Mouse (Mus musculus): ENCODE data around the gene Lrrfip1.

The Lrrfip1 gene

DNA sequence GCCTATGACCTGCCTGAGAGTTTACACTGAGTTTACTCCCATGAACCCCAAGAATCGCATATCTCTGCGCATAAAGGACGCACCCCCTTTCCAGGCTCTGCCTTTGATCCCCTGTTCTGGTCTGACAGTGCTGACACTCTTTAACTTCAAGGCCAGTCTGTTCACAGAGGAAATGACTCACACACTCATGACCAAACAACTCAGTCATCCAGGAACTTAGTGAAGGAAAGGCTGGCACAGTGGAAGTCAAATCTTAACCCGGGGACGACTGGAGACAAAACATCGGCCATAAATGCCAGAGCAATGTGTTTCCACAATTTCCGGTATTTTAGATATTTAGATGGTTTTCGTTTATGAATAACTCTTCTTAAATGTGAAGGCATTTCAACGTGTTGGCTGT is 25.4 kb downstream of the Lrrfip1 start:
- peak in 1 of 2 experiments; percentile 74 for DNase-seq (ENCODE audit: low spot score in 2 of 2)

DNA sequence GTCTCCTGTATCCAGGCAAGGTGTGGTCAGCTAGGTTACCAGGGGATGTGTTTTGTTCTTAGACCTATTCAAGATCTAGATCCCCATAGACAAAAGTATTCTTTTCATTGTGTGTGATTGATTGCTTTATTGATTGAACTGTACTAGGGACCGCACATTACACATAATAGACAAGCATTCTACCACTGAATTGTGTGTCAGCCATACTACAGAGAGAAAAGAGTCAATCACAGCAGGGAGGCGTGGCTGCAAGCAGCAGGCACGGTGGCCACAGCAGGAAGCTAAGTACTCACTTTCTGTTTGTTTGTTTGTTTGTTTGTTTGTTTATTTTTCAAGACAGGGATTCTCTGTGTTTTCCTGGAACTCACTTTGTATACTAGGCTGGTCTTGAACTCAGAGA is 25.9 kb downstream of the Lrrfip1 start:
- no peak for DNase-seq (ENCODE audit: low spot score in 2 of 2)

DNA sequence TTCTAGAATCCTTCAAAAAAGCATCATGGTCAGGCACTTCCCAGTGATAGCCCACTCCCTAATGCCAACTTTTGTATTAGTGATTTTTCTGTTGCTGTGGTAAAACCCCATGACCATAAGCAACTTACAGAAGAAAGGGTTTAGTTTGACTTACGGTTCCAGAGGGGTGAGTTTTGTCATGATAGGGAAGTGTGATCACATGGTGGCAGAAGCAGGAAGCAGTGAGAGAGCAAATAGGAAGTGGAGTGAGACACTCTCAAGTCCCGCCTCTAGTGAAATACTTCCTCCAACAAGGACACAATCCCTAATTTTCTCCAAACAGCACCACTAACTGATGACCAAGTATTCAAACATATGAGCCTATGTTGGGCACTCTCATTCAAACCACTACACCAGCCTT is 28.4 kb downstream of the Lrrfip1 start:
- DNase-seq (ENCODE audit: low spot score in 2 of 2) = no peak

DNA sequence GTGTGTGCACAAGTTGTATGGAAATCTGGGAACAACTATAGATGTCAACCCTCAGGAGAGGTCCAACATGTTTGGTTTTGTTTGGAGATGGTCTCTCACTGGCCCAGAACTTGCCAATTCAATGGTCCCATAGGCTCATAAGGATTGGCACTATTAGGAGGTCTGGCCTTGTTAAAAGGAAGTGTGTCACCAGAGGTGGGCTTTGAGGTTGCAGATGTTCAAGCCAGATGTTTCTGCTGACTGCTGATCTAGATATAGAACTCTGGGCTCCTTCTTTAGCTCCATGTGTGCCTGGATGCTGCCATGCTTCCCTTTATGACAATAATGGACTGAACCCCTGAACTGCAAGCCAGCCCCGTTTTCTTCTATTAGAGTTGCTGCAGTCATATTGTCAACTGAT is 31.8 kb downstream of the Lrrfip1 start:
- no peak for DNase-seq (ENCODE audit: low spot score in 2 of 2)

DNA sequence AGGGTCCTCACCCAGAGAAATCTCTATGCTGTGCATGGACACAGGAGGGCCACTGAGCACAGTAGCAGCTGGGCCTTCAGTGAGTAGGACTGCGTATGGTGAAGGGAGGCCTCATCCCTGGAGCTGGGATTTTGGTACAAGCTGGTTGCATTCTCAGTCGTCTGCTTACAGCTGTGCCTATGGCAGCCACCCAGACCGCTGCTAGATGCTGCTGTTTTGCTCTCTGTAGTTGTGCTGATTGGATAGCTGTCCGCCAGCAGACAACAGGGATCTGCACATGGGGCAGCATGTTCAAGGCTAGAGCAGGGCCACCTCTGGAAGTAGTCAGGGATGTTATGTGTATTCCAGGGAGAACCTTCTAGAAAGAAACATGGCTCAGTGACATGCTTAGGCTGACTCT is 33.0 kb downstream of the Lrrfip1 start:
- DNase-seq (ENCODE audit: low spot score in 2 of 2) = peak in 1 of 2 experiments; percentile 63

DNA sequence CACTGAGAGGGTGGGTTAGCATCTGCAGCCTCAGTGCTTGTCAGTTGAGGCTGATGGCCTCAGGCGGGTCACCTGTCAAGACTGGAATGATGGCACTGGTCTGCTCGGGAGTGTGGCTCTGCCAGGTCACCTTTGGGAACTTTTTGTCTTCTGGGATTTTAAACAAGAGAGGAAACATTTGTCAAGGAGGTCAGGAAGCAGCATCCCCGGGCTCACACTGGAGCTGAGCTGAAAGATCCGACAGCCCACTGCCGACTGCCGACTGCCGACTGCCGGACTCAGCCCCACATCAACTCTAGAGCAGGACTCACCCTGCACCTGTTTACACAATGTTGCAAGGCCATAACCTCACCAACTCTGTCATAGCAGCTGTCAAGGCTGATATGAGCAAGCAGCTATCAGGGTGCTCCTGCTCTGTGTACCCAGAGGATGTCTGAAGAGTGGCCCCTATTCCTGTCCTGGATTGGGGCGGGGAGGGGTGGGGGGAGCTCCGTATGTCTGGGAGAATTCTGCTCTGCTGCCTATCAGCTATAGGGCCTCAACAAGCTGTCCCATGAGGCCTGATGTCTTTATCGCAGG is 33.9 kb downstream of the Lrrfip1 start:
- DNase-seq (ENCODE audit: low spot score in 2 of 2) = no peak

DNA sequence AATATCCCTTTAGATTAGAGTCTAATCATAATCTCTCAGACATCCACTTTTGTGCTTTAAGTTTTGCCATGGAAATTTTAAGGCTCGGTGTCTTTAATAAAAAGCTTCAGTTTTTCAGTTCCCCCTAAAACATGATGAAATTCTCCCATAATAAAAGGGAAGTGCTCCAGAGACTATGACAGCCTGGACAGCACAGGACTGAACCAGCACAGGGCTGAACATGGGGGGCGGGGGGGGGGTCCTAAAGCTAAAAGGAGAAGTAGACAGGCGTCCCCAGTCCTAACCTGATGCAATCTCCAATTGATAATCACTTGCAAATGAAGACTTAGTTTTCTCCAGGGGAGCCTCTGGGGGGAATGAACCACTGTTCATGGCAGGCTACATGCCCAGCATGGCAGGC is 36.0 kb downstream of the Lrrfip1 start:
- DNase-seq (ENCODE audit: low spot score in 2 of 2) = no peak

DNA sequence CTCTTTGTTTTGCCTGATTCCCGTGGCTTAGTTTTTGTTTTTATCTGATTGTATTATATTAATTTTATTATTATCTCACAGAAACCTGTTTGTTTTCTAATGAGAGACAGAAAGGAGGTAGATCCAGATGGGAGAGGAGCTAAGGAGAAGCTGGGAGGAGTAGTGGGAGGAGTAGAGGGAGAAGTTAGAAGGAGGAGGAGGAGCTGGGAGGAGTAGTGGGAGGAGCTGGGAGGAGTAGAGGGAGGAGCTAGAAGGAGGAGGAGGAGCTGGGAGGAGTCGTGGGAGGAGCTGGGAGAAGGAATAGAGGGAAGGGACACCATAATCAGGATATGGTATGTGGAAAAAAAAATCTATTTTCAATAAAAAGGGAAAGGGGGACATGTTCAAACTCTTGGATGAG is 36.7 kb downstream of the Lrrfip1 start:
- DNase-seq (ENCODE audit: low spot score in 2 of 2) = no peak

DNA sequence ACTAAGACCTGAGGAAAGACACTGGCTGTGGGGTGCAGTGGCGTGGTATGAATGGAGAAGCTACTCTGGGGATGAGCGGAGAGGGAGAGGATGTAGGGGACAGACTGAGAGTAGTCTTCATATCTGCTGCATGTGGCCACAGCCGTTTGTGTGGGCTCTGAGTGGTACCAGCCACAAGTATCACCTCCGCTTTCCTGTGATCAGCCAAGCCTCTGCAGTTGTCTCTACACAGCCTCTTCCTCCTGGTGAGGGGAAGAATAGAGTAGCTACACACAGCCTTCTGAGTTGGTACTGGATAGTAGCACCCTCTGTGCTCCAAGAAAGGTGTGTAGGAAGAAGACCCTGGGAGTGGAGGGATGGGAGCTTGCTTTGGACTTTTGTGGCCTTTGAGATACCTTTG is 38.7 kb downstream of the Lrrfip1 start:
- DNase-seq (ENCODE audit: low spot score in 2 of 2) = no peak

DNA sequence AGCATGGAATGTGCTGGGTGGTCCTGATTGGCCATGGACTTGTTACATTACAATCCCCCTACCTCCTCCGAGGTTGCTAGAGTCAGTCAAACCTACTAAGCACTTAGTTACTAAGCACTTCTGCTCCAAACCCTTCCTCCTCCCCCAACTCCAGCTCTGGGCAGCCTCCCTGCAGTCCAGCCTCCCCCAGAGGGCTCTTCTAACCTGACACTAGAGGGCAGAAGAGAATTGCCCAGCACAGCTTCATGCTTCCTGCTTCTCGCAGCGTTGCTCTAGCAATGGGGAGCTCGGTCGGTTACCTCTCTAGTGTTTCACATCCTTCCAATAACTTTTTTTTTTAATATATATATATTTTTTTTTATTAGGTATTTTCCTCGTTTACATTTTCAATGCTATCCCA is 39.5 kb downstream of the Lrrfip1 start:
- no peak for DNase-seq (ENCODE audit: low spot score in 2 of 2)

DNA sequence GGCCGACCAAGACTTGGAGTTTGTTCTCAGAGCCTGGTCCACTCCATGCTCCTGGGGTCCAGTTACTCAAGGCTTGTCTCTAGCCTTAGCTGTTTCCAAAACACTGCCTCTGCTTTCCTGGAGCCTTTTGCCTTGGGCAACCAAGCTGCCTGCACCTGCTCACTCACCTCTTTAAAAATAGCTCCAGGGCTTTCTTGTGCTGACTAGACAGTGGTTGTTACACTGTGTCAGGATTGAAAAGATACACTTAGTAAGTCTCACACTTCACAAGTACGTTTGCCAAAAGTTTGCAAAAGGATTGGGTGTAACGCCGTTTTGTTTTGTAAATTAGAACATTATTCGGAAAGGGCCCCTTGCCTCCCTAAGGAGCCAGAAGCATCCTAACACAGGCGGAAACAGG is 40.0 kb downstream of the Lrrfip1 start:
- no peak for DNase-seq (ENCODE audit: low spot score in 2 of 2)

DNA sequence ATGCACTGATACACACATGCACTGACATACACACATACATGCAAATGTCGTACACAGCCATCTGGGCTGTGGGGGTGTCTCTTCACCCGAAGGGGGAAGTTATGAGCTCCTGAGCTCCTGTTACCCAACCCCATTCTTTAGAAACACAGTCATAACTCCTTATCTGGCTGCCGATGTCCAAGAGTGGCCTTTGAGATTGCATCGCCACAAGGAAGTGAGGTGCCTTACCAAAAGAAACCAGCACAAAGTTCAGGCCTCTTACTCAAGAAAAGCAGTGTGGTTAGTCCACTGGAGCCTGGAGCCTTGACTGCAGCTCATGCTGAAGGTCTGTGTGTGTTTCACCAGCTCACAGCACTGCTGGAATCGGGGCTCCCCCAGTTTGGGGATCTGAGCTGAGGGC is 43.1 kb downstream of the Lrrfip1 start:
- DNase-seq (ENCODE audit: low spot score in 2 of 2) = no peak

DNA sequence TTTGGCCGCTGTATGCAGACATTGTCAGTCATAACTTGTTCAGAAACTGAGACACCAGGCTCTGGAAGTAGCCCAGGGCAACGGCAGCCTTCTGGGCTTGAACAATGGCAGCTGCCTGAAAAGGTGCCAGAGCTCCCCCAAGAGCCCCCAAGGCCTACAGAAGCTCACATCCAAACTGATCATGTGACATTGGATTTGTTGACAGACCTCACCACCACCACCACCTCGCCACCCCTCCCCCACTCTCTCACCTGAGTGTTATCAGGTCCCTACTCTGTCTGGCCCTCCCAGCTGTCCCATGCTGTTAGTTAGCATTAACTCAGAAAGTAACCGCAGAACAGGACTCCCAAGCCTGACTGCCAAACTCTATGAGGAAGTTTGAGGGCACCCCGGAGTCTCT is 44.7 kb downstream of the Lrrfip1 start:
- DNase-seq (ENCODE audit: low spot score in 2 of 2) = peak in 1 of 2 experiments; percentile 25

DNA sequence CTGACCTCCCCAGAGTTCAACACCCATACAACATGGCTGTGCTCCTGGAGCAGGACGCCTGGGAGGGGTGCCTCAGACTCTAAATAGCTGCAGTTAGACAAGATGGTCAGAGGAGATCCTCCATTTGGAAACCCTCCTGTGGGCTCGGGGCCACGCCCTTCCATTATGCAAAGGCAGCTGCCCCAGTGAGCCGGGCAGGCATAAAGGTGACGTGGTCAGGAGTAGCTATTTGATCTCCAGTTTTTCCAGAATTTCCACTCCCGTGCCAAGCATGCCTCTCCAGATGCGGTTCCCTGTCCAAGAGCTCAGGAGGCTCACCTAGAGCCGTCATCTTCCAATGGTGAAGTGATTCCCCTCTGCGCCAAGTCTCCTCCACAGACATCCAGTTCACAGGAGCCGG is 45.6 kb downstream of the Lrrfip1 start:
- no peak for DNase-seq (ENCODE audit: low spot score in 2 of 2)

DNA sequence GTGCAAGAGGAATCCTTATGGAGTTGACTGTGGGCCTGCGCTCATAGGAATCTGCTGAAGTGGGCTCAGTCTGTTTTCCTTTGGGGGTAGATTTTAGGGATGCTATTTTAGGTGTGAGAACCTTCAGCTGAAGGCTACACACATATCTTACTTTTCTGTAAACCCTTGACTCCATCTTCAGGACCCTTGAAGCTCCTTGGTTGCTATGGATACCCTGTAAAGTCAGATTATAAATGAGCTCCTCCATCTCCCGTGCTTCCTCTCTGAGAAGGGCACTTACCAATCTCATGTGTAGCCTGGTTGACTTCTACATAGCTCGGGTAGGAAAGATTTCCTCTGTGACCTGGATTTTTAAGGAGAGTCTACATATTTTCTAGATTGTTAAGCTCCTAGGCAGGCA is 46.1 kb downstream of the Lrrfip1 start:
- DNase-seq (ENCODE audit: low spot score in 2 of 2) = no peak

DNA sequence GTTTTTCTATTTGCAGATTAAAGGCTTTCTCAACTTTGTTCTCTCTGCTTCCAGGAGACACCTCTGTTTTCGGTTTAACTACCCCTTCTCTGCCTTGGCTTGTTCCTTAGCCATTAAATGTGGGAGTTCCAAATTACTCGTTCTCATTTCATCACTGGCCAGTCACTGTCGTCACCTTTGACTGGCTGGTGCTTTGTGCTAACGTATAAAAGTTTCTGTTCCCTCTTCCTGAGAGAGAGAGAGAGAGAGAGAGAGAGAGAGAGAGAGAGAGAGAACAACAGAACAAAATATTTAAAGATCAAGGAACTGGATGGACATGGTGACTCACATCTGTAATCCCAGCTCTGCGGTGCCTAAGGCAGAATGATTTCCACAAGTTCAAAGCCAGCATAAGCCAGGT is 47.7 kb downstream of the Lrrfip1 start:
- no peak for DNase-seq (ENCODE audit: low spot score in 2 of 2)

DNA sequence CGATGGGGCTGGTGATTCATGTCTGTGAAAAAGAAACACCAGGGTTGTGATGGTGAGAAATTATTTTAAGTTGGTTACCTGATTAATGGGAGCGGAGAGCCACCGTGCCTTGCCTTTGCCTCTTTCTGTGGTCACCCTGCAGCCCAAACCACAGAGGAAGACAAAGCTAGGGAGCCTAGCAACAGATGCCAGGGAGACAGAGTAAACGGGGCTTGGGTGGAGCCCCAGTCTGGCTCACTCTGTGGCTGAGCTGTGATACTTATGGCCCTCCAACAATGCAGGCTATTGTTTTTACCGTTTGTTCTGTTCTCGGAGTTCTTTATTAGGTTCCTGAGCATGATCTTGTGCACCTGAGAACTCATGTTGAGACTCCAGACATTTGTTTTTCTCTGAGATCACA is 50.8 kb downstream of the Lrrfip1 start:
- no peak for DNase-seq (ENCODE audit: low spot score in 2 of 2)

DNA sequence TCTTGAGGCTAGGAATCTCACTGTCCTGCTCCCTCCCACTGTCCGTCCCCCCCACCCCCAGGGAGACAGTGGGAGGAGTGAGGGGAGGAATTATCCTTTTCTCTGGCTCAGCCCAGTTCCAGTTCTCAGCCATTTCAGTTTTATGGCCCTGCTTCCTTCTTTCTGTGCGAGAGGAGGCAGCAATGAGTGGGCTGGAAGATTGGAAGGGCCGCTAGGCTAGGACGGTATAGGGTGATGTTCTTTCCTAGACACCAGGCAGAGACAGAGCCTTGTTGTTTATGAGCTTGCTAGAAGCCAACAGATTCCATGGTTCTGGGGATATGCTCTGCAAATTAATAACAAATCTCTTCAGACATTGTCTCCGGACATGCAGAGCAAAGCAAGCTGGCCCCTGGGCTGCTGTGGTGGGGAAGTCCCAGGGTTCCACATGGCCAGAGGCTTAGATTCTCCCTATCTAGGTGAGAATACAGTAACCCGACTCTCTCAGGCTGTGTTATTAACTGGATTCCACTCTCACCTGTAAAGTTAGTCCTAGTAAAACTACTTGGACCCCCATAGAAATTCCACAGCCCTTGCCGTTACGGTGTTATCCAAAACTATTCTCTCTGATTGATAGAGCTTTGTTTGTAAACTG is 53.0 kb downstream of the Lrrfip1 start:
- no peak for DNase-seq (ENCODE audit: low spot score in 2 of 2)

DNA sequence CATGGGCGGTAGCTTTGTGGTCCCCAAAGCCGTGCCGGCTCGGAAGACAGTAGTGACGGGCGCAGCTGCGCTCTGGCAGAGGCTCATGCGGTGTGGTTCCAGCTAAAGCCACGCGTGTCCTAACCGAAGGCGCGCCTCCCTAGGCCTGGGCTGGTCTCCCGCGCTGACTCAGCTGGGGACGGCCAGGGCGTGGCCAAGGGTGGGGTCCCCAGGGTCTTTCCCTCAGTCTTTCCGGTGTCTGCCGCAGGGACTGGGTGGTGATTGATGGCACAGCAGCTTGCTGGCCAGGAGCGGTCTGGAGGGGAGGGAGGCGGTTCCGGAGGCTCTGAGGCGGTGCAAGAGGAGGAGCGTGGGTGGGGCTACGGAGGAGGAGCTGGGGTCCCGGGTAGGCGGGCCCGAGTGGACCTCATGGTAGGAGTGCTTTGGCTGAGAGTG is 54.2 kb downstream of the Lrrfip1 start:
- peak; percentile 95 to 96 for DNase-seq (ENCODE audit: low spot score in 2 of 2)

DNA sequence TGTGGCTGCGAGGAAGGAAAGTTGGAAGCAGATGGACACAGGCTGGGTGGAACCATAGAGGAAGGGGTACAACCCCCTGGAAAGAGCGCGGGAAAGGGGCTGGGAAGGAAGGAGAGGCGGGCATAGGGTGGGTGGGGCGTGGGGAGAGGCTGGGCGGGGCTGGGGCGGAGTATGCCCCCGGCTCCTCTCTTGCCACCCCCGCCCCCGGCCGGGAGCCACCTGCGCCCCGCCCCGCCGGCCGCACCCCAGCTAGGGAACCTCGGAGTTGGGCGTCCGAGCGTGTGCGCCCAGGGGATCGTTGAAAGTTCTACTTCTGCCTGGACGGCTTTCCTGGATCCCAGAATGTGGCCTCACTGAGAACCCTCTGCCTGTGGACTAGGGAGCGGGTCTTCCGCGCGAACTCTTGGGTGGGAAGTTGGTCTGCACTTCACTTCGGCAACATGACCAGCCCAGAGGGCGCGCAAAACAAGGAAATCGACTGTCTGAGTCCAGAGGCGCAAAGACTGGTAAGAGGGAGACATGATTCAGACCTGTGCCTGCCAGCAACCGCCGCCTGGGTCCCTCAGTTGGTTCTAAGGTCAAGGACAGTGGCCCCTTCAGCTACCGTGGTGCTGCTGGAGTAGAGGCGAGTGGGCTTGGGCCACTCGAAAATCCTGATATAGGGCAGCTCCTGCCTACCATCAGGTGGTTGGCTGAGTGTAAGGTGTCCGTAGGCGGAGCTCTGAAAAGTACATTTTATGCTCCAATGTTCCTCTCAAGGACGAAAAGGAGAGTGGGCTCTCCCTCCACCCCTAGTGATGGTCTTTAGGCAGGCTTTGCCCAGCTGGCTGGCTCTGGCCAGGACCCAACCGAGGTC is 54.9 kb downstream of the Lrrfip1 start:
- peak in 1 of 2 experiments; percentile 74 for DNase-seq (ENCODE audit: low spot score in 2 of 2)

DNA sequence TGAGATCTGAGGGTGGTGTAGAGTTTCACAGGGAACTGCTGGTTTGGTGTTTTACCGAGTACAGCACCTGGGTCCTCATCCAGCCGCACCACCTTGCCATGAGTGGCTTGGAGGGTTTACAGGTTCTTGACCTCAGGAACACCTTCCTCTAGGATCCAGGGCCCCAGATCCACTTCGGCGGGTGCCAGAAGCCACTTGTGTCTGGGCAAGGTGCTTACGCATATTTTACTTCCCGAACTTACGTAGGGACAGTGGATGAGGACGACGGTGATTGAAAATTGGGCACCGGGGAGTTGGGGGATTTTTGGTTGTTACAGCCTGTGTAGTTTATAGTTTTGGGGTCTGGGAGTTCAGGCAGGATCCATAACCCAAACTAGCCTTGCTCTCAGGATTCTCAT is 55.5 kb downstream of the Lrrfip1 start:
- DNase-seq (ENCODE audit: low spot score in 2 of 2) = no peak

DNA sequence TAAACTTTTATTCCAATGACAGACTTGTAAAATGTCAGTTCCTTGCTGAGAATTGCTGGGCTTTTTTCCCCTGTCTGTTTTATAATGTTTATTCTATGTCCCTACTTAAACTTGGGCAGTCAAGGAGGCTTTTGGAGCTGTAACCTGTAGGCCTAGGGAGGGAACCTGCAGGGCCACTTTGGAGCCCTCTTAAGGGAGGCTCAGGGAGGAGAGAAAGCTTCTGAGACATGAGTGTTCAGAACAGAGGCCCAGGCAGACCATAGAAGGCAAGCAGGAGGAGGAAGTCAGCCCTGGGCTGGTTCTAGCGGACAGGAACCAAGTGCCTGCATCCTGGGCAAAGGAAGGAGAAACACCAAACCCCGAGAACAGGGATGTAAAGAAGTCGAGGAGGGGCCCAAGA is 56.3 kb downstream of the Lrrfip1 start:
- DNase-seq (ENCODE audit: low spot score in 2 of 2) = no peak

DNA sequence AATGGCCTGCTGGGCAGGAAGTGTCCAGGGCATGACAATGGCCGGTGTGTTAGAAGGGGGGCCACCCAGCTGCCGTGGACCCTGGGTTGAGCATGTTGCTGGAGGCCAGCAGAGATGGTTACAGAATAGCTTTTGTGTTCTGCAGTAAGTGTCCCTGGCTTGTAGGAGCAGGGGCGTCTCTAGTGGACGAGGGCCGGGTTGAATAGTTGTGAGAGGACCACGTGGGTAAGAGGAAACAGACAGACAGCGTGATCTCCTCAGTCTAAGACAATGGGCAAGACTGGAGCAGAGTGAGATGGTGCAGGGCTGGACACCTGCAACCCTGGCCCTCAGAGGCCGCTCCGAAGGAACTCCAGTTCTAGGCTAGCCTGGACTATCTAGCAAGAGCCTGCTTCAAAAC is 57.2 kb downstream of the Lrrfip1 start:
- no peak for DNase-seq (ENCODE audit: low spot score in 2 of 2)
